Mouse (Mus musculus) limb, embryonic 14.5 days (tissue): Measurements from ENCODE around the gene Mmp9. TPM values are rescaled to one million over a fixed set of nuclear protein-coding genes. Genes with fewer than 3 reads are reported as not detected.

Source experiments
- ATAC-seq: fragments of 200-750 bp; cut with Nextera tagmentation; 2 replicates; pipeline ENCODE4 v1.8.0; 2017; ENCODE audit warnings: low read depth, moderate number of reproducible peaks, moderate TSS enrichment; ENCODE audit not compliant: low FRiP score
- DNase-seq: peaks from one replicate; pipeline ENCODE4 v3.0.0-alpha.2; 2015; ENCODE audit warnings: low spot score
- H3K27ac ChIP-seq: fragments of 300-500 bp; sonication (generic); replicated peaks from 2 replicates; pipeline ENCODE4 v1.5.1; 2014; ENCODE audit warnings: low read depth, mild to moderate bottlenecking, low read length, moderate library complexity, mixed read lengths
- H3K27me3 ChIP-seq: fragments of 300-500 bp; sonication (generic); 2 replicates; pipeline ENCODE4 v1.6.1; 2014; ENCODE audit warnings: low read length, mixed read lengths; ENCODE audit not compliant: control insufficient read depth, insufficient read depth
- H3K36me3 ChIP-seq: fragments of 300-500 bp; sonication (generic); 2 replicates; pipeline ENCODE4 v1.6.1; 2014; ENCODE audit warnings: mild to moderate bottlenecking, low read length, moderate library complexity, mixed read lengths; ENCODE audit not compliant: control insufficient read depth, insufficient read depth
- H3K4me1 ChIP-seq: fragments of 300-500 bp; sonication (generic); 2 replicates; pipeline ENCODE4 v1.6.1; 2014; ENCODE audit warnings: antibody characterized with exemption, low read length, mixed read lengths; ENCODE audit not compliant: control insufficient read depth, insufficient read depth
- H3K4me2 ChIP-seq: fragments of 300-500 bp; sonication (generic); replicated peaks from 2 replicates; pipeline ENCODE4 v1.6.1; 2014; ENCODE audit warnings: low read depth, mild to moderate bottlenecking, low read length, moderate library complexity; ENCODE audit not compliant: severe bottlenecking
- H3K4me3 ChIP-seq: fragments of 300-500 bp; sonication (generic); replicated peaks from 2 replicates; pipeline ENCODE4 v1.5.1; 2014; ENCODE audit warnings: low read length
- H3K9ac ChIP-seq: fragments of 300-500 bp; sonication (generic); 2 replicates; pipeline ENCODE4 v1.6.1; 2014; ENCODE audit warnings: mild to moderate bottlenecking, low read depth, low read length, moderate library complexity; ENCODE audit not compliant: severe bottlenecking
- H3K9me3 ChIP-seq: fragments of 300-500 bp; sonication (generic); 2 replicates; pipeline ENCODE4 v1.6.1; 2016; ENCODE audit warnings: low read length; ENCODE audit not compliant: control insufficient read depth
- POLR2A ChIP-seq: fragments of 200-500 bp; IDR thresholded peaks from 2 replicates; pipeline ENCODE4 v1.8.0; 2012; ENCODE audit warnings: inconsistent platforms, mild to moderate bottlenecking, moderate library complexity, borderline replicate concordance; ENCODE audit not compliant: insufficient read depth, insufficient read length; ENCODE audit errors: extremely low read depth
- WGBS: fragments of 180-500 bp; shearing (Covaris S2); extraction: QIAGEN DNeasy Blood & Tissue Kit; methylation state at CpG from one replicate; pipeline ENCODE4 v1.1.7; 2014; 5-methylcytosine and 5-hydroxymethylcytosine counted together
- polyA plus RNA-seq, 2 experiments: library from polyadenylated mRNA; depleted of rRNA in 1 of 2; stranded (reverse) in 1 of 2; unstranded in 1 of 2; fragments of >200 nt; fragmentation: Nextera tagmentation in 1 of 2; extraction: Ambion mirVana in 1 of 2; gene quantifications; 2 replicates each; pipeline versions ENCODE4 v1.2.1 to v1.2.3; 2012 to 2014

The Mmp9 gene
- polyA plus RNA-seq, 2 experiments, result 16.7 to 19.1 TPM

DNA sequence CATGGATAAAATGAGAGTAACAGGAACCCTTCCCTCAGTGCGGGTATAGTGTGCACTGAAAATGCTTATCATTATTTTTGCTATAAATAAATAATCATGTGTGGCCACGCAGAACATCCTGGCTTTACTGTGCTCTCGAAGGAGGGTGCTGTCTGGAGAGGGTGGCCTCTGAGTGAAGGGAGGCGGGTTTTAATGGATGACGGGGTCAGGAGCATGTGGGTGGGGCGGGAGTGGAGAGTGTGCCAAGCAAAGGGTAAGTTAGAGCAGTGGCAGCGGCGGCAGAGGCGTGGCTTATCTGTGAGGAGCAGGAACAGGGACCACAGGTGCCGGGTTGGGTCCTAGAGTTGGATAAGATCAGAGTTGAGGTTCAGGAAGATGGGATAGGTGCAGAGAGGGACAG, 51.2 kb downstream of the Mmp9 start:
- Histone ChIP-seq H3K9ac (no peak overlapping the region), H3K4me2 (no peak overlapping the region), H3K36me3 (no peaks in the 10 kb centered on the region), H3K4me3 (no peak overlapping the region), H3K4me1 (no peaks in the 10 kb centered on the region), H3K27me3 (peaks cover 16% of the 10 kb centered on the region), H3K9me3 (no peaks in the 10 kb centered on the region), H3K27ac (no peak overlapping the region)
- TF ChIP-seq POLR2A, result no peak
- DNase-seq, result no peak
- 47% methylated on average over 10 of the region's 10 CpGs for WGBS
- no peak for ATAC-seq

DNA sequence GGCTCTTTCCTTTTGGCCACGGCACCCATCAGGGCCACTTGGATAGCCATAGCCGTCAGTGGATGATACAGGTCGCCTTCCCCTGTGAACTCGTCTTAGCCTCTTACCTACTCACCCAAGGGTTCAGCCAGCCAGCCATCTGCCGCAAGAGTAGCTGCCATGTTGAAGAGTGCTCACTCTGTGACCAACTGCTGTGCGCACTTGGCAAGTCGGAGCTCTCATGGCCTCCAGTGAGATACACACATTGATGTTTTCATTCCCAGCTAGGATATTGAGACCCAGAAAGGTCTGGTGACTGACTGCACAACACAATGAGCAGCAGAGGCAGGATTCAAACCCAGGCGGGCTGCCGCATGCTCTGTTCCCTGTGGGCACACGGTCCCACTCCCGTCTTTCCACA, 53.6 kb downstream of the Mmp9 start:
- no peak for TF ChIP-seq POLR2A
- H3K27me3 ChIP-seq, result peaks cover 39% of the 10 kb centered on the region
- WGBS, result 88% methylated on average over 11 of the region's 11 CpGs

GRCm38 (mm10) chr2:164994659-164995428, 54.3 kb downstream of the Mmp9 start:
- 53% methylated on average over 21 of the region's 21 CpGs for WGBS
- H3K4me2 ChIP-seq, result no peak overlapping the region
- H3K9ac ChIP-seq, result no peak overlapping the region
- peaks cover 17% of the 10 kb centered on the region for H3K4me1 ChIP-seq
- no peaks in the 10 kb centered on the region for H3K9me3 ChIP-seq
- peaks cover 10% of the 10 kb centered on the region for H3K36me3 ChIP-seq
- ATAC-seq (no peak), DNase-seq (no peak)
- peaks cover 40% of the 10 kb centered on the region for H3K27me3 ChIP-seq
- no peak for TF ChIP-seq POLR2A
- no peak overlapping the region for H3K27ac ChIP-seq
- H3K4me3 ChIP-seq, result no peak overlapping the region

More for the DNA sequence above, 53.6 kb downstream of the Mmp9 start:
- peaks cover 17% of the 10 kb centered on the region for H3K4me1 ChIP-seq
- no peak for ATAC-seq
- no peaks in the 10 kb centered on the region for H3K9me3 ChIP-seq
- no peak overlapping the region for H3K4me3 ChIP-seq
- H3K9ac ChIP-seq, result no peak overlapping the region
- 0 out of 2 replicates have a peak, but pooled peaks cover 3% of the 10 kb centered on the region for H3K36me3 ChIP-seq
- no peak overlapping the region for H3K4me2 ChIP-seq
- no peak overlapping the region for H3K27ac ChIP-seq
- no peak for DNase-seq

DNA sequence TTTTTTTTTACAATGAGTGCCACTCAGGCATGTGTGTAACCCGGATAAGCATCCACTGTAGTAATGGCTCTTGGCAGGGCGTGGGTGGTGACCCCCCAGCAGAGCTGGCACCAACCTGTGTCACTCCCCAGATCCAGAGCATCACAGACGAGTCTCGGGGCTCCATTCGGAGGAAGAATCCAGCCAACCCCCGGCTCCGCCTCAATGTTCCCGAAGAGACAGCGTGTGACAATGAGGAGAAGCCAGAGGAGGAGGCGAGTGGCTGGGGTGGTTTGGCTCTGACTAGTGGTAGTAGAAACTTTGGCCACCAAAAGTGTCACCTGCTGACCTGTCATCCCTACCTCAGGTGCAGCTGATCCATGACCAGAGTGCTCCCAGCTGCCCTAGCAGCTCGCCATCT, 55.4 kb downstream of the Mmp9 start:
- Histone ChIP-seq H3K4me1 (peaks cover 17% of the 10 kb centered on the region), H3K27ac (no peak overlapping the region), H3K9me3 (no peaks in the 10 kb centered on the region), H3K4me2 (no peak overlapping the region), H3K27me3 (peaks cover 40% of the 10 kb centered on the region), H3K9ac (no peak overlapping the region), H3K4me3 (no peak overlapping the region), H3K36me3 (peaks cover 21% of the 10 kb centered on the region)
- DNase-seq (no peak), ATAC-seq (no peak)
- WGBS, result 71% methylated on average over 11 of the region's 11 CpGs
- TF ChIP-seq POLR2A, result no peak

GRCm38 (mm10) chr2:164996848-164997720, 56.5 kb downstream of the Mmp9 start:
- peak overlapping the region; percentile 65 for H3K4me2 ChIP-seq
- DNase-seq, result no peak
- H3K9ac ChIP-seq, result peak overlapping the region; percentile 47
- peaks cover 17% of the 10 kb centered on the region for H3K4me1 ChIP-seq
- peaks cover 32% of the 10 kb centered on the region for H3K36me3 ChIP-seq
- peaks cover 40% of the 10 kb centered on the region for H3K27me3 ChIP-seq
- peak overlapping the region; percentile 37 for H3K4me3 ChIP-seq
- no peaks in the 10 kb centered on the region for H3K9me3 ChIP-seq
- H3K27ac ChIP-seq, result no peak overlapping the region
- WGBS, result 14% methylated on average over 41 of the region's 49 CpGs
- ATAC-seq, result no peak
- TF ChIP-seq POLR2A, result no peak
